Mouse (Mus musculus) mature B cell (primary cell): Measurements from ENCODE around the gene Lypd6b.

ENCODE experiments used
- in situ Hi-C: fragments of 300-500 bp; cut with MboI; formaldehyde crosslinking; loops from 2 replicates; pipeline ENCODE4 v1.14.3; 2019

Gene Lypd6b

GRCm38 (mm10) chr2:49817151-49817550 is 29.7 kb downstream of the Lypd6b start:
- in situ Hi-C loops: no loop called here

- in situ Hi-C loops: no loop called here
These were observed 30.6 kb downstream of the Lypd6b start for GRCm38 (mm10) chr2:49818126-49818525.

- in situ Hi-C loops: no loop called here
These were observed 34.8 kb downstream of the Lypd6b start for GRCm38 (mm10) chr2:49822312-49822711.

GRCm38 (mm10) chr2:49825588-49825987 is 38.1 kb downstream of the Lypd6b start:
- in situ Hi-C loops: no loop called here

GRCm38 (mm10) chr2:49827756-49828155 is 40.3 kb downstream of the Lypd6b start:
- in situ Hi-C loops: no loop called here

GRCm38 (mm10) chr2:49830369-49830768 is 42.9 kb downstream of the Lypd6b start:
- in situ Hi-C loops: no loop called here

GRCm38 (mm10) chr2:49832277-49832803 is 44.9 kb downstream of the Lypd6b start:
- in situ Hi-C loops: no loop called here

GRCm38 (mm10) chr2:49837454-49838059 is 50.1 kb downstream of the Lypd6b start:
- in situ Hi-C loops: no loop called here

- in situ Hi-C loops: no loop called here
These were observed 51.1 kb downstream of the Lypd6b start for GRCm38 (mm10) chr2:49838611-49839010.

- in situ Hi-C loops: no loop called here
These were observed 53.1 kb downstream of the Lypd6b start for GRCm38 (mm10) chr2:49840573-49840972.

- in situ Hi-C loops: no loop called here
These were observed 53.6 kb downstream of the Lypd6b start for GRCm38 (mm10) chr2:49841089-49841488.

GRCm38 (mm10) chr2:49845104-49845503 is 57.6 kb downstream of the Lypd6b start:
- in situ Hi-C loops: no loop called here

GRCm38 (mm10) chr2:49846097-49846496 is 58.6 kb downstream of the Lypd6b start:
- in situ Hi-C loops: no loop called here

- in situ Hi-C loops: no loop called here
These were observed 59.4 kb downstream of the Lypd6b start for GRCm38 (mm10) chr2:49846880-49847279.

- in situ Hi-C loops: no loop called here
These were observed 60.3 kb downstream of the Lypd6b start for GRCm38 (mm10) chr2:49847831-49848230.

GRCm38 (mm10) chr2:49849771-49850170 is 62.3 kb downstream of the Lypd6b start:
- in situ Hi-C loops: no loop called here

- in situ Hi-C loops: no loop called here
These were observed 64.5 kb downstream of the Lypd6b start for GRCm38 (mm10) chr2:49851977-49852376.

GRCm38 (mm10) chr2:49856161-49856564 is 68.7 kb downstream of the Lypd6b start:
- in situ Hi-C loops: no loop called here

- in situ Hi-C loops: no loop called here
These were observed 69.1 kb downstream of the Lypd6b start for GRCm38 (mm10) chr2:49856584-49856983.

- in situ Hi-C loops: no loop called here
These were observed 72.9 kb downstream of the Lypd6b start for GRCm38 (mm10) chr2:49860219-49860962.

GRCm38 (mm10) chr2:49860969-49861592 is 73.6 kb downstream of the Lypd6b start:
- in situ Hi-C loops: no loop called here

- in situ Hi-C loops: no loop called here
These were observed 74.2 kb downstream of the Lypd6b start for GRCm38 (mm10) chr2:49861658-49862057.
